Mouse (Mus musculus) large intestine, adult 2 months (tissue): ENCODE measurements around the gene D5Ertd579e. TPM values are rescaled to one million over a fixed set of nuclear protein-coding genes. Genes with fewer than 3 reads are reported as not detected.
"Not testable (repeated sequence)": the region's sequence is repeated elsewhere in the genome, so short reads cannot be mapped to it uniquely, and the experiment has no call there.

Source experiments
- DNase-seq: peaks from one replicate; pipeline ENCODE4 v3.0.0-alpha.2; 2012; ENCODE audit warnings: low read depth, low spot score
- WGBS: fragments of 180-500 bp; shearing (Covaris S2); methylation state at CpG from one replicate; pipeline ENCODE4 v1.1.7; 2018; 5-methylcytosine and 5-hydroxymethylcytosine counted together
- polyA plus RNA-seq: library from polyadenylated mRNA; depleted of rRNA; stranded (reverse); fragments of >200 nt; gene quantifications from 2 replicates; pipeline ENCODE4 v1.2.3, GENCODE M21; 2012

The D5Ertd579e gene
- polyA plus RNA-seq, 1 experiment = 24.5 TPM

- 94% methylated on average over 2 of the region's 2 CpGs for WGBS
- DNase-seq = no peak
Measured at GRCm38 (mm10) chr5:36693651-36694050, 2.2 kb downstream of the D5Ertd579e start.

- 23% methylated on average over 1 of the region's 1 CpGs for WGBS
- DNase-seq = no peak
Measured at GRCm38 (mm10) chr5:36691423-36691822, 4.4 kb downstream of the D5Ertd579e start.

GRCm38 (mm10) chr5:36685170-36685569, 10.7 kb downstream of the D5Ertd579e start:
- 34% methylated on average over 4 of the region's 4 CpGs for WGBS
- DNase-seq = no peak

GRCm38 (mm10) chr5:36683586-36683985, 12.2 kb downstream of the D5Ertd579e start:
- DNase-seq = no peak
- WGBS = 89% methylated on average over 1 of the region's 1 CpGs

- no peak for DNase-seq
Measured at GRCm38 (mm10) chr5:36681219-36681618, 14.6 kb downstream of the D5Ertd579e start.

GRCm38 (mm10) chr5:36679918-36680598, 15.8 kb downstream of the D5Ertd579e start:
- DNase-seq = no peak
- 67% methylated on average over 4 of the region's 4 CpGs for WGBS

- DNase-seq = no peak
- WGBS = 15% methylated on average over 1 of the region's 1 CpGs
Measured at GRCm38 (mm10) chr5:36678799-36679198, 17.0 kb downstream of the D5Ertd579e start.

- no peak for DNase-seq
- 76% methylated on average over 5 of the region's 5 CpGs for WGBS
Measured at GRCm38 (mm10) chr5:36677907-36678306, 17.9 kb downstream of the D5Ertd579e start.

GRCm38 (mm10) chr5:36675466-36675865, 20.4 kb downstream of the D5Ertd579e start:
- DNase-seq = no peak
- 48% methylated on average over 1 of the region's 1 CpGs for whole genome bisulfite sequencing

- 74% methylated on average over 4 of the region's 4 CpGs for WGBS
- no peak for DNase-seq
Measured at GRCm38 (mm10) chr5:36674658-36675433, 21.0 kb downstream of the D5Ertd579e start.

GRCm38 (mm10) chr5:36669021-36670008, 26.5 kb downstream of the D5Ertd579e start:
- WGBS = 71% methylated on average over 7 of the region's 7 CpGs
- no peak for DNase-seq

- WGBS = 83% methylated on average over 8 of the region's 8 CpGs
- DNase-seq = no peak
Measured at GRCm38 (mm10) chr5:36668572-36668971, 27.3 kb downstream of the D5Ertd579e start.

- 76% methylated on average over 2 of the region's 2 CpGs for WGBS
- DNase-seq = not testable (repeated sequence)
Measured at GRCm38 (mm10) chr5:36667986-36668385, 27.8 kb downstream of the D5Ertd579e start.

GRCm38 (mm10) chr5:36667165-36667564, 28.7 kb downstream of the D5Ertd579e start:
- no peak for DNase-seq
- 30% methylated on average over 5 of the region's 5 CpGs for WGBS

- WGBS = 99% methylated on average over 2 of the region's 2 CpGs
- not testable (repeated sequence) for DNase-seq
Measured at GRCm38 (mm10) chr5:36666699-36667098, 29.1 kb downstream of the D5Ertd579e start.

- DNase-seq = no peak
- 82% methylated on average over 2 of the region's 2 CpGs for WGBS
Measured at GRCm38 (mm10) chr5:36663329-36663728, 32.5 kb downstream of the D5Ertd579e start.

- not testable (repeated sequence) for DNase-seq
Measured at GRCm38 (mm10) chr5:36660977-36661760, 34.7 kb downstream of the D5Ertd579e start.

GRCm38 (mm10) chr5:36625612-36626011, 70.2 kb downstream of the D5Ertd579e start:
- DNase-seq = no peak
- WGBS = 69% methylated on average over 5 of the region's 5 CpGs

GRCm38 (mm10) chr5:36623670-36624069, 72.2 kb downstream of the D5Ertd579e start:
- 85% methylated on average over 5 of the region's 5 CpGs for WGBS
- no peak for DNase-seq
